Mouse (Mus musculus): ENCODE data around the gene Pdzd2. TPM values are rescaled to one million over a fixed set of nuclear protein-coding genes. Genes with fewer than 3 reads are reported as not detected.

The Pdzd2 gene
- polyA plus RNA-seq, 1 experiment: 125 TPM

DNA sequence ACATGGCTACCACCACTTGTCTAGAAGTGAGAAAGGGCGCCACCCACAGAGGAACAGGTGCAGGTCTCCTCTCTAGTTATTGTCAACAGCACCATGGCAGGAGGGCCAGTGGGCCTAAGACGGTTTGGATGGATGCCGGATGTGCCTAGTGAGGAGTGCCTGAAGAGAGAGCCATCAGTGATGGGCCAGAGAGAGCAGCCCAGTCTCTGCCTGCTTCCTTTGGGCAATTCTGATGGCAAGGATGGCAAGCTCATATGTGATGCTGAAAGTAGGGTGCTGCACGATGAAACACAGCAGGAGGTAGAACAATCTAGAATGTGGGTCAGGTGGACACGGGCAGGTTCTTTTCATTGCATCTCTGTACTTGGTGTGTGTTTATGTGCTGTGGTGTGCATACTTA, 117.0 kb downstream of the Pdzd2 start:
- H3K4me1 ChIP-seq (ENCODE audit: control insufficient read depth, insufficient read depth, low read length): no peaks in the 10 kb centered on the region
- 86% methylated on average over 5 of the region's 5 CpGs for WGBS
- TF ChIP-seq CTCF (IDR thresholded peaks at IDR 0.05; ENCODE audit: insufficient read depth, low read length) (no peak), POLR2A (IDR thresholded peaks at IDR 0.05; ENCODE audit: borderline replicate concordance, extremely low read depth, low read depth, low read length) (no peak)
- no peak overlapping the region for H3K4me3 ChIP-seq (replicated peaks; ENCODE audit: extremely low read depth, low read depth, low read length)
- DNase-seq: no peak

DNA sequence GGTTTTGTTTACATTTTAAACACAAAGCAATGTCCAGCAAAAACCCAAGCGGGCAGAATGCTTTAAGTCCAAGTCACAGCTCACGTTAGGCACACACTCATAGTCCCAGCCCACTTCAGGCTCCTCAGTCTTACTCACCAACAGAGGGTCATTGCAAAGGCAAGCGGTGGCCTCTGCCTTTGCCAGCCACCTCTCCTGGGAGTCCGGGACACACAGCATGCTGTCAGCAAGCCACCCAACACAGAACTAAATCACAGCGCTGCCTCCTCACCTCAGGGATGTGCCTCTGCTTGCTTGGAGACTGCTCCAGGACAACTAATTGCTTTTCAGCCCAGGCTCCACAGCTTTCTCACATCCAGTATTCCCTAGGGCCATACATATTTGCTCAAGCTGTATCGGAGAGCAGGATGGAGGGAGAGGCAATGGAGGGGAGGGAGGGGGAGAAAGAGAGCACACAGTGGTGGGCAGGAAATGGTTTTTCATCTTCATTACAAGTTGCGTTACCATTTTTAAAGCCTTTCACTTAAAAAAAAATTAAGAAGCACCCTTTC, 117.6 kb downstream of the Pdzd2 start:
- 62% methylated on average over 7 of the region's 7 CpGs for WGBS
- Histone ChIP-seq H3K4me1 (ENCODE audit: control insufficient read depth, insufficient read depth, low read length) (no peaks in the 10 kb centered on the region), H3K4me3 (replicated peaks; ENCODE audit: extremely low read depth, low read depth, low read length) (no peak overlapping the region)
- DNase-seq: no peak
- TF ChIP-seq POLR2A (IDR thresholded peaks at IDR 0.05; ENCODE audit: borderline replicate concordance, extremely low read depth, low read depth, low read length): no peak
- TF ChIP-seq CTCF (IDR thresholded peaks at IDR 0.05; ENCODE audit: insufficient read depth, low read length): no peak

DNA sequence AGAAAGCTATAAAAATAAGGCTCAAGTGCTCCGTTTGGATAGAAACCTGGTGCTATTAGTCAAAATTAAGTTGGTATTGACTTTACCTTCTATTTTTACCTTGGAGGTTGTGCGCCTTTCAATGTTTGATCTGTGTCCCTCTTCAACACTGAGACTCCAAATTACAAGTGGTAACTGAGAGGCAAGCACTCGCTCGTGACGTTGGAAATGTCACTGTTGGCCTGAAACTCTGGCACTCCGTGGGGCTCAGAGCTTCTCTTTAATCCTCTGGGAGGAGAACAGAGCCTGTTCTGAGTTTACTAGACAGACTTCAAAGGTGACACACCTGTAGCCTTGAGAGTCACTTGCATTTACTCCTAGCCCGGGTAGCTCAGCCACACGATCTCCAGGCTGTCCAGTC, 120.5 kb downstream of the Pdzd2 start:
- H3K4me3 ChIP-seq (replicated peaks; ENCODE audit: extremely low read depth, low read depth, low read length): no peak overlapping the region
- no peaks in the 10 kb centered on the region; the same call in 1 of the 2 replicates for H3K4me1 ChIP-seq (ENCODE audit: control insufficient read depth, insufficient read depth, low read length)
- 81% methylated on average over 8 of the region's 8 CpGs for WGBS
- no peak for DNase-seq
- TF ChIP-seq CTCF (IDR thresholded peaks at IDR 0.05; ENCODE audit: insufficient read depth, low read length) (no peak), POLR2A (IDR thresholded peaks at IDR 0.05; ENCODE audit: borderline replicate concordance, extremely low read depth, low read depth, low read length) (no peak)

DNA sequence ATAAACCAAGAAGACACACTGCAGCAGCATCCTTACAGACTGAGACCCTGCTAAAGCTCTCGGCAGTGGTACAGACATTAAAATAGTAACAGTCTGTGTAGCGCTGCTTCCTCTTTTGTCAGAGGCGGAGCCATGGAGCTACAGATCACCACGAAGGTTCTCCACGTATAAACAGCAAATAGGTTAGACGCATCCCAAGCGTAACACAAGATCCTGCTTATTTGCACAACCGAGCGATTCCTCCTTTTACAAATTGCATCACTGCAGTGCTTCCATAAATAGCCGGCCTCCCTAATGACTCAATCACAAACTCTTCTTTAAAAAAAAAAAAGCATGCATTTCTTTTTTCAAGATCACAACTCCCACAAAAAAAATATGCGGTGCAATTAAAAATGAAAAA, 122.1 kb downstream of the Pdzd2 start:
- TF ChIP-seq CTCF (IDR thresholded peaks at IDR 0.05; ENCODE audit: insufficient read depth, low read length) (no peak), POLR2A (IDR thresholded peaks at IDR 0.05; ENCODE audit: borderline replicate concordance, extremely low read depth, low read depth, low read length) (no peak)
- 45% methylated on average over 11 of the region's 11 CpGs for WGBS
- Histone ChIP-seq H3K4me3 (replicated peaks; ENCODE audit: extremely low read depth, low read depth, low read length) (no peak overlapping the region), H3K4me1 (ENCODE audit: control insufficient read depth, insufficient read depth, low read length) (no peaks in the 10 kb centered on the region; the same call in 1 of the 2 replicates)
- DNase-seq: no peak

DNA sequence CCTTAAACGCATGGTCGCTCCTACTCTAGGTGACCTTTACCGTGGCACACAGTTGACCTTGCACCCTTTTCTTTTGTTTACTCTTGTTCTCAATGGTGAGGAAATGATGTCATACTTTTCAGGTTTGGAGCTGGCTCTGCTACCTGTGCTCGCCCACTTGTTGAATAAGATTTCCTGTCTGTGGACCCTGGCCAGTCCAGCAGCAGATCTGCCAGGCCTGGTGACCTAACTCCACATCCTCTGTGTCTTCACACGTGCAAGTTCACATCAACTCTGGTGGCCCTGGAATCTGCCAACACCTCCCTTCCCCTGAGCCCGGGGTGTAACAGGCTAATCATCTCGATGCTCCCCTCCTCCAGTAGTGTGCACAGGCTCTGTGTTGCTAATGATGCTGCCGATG, 122.5 kb downstream of the Pdzd2 start:
- Histone ChIP-seq H3K4me3 (replicated peaks; ENCODE audit: extremely low read depth, low read depth, low read length) (no peak overlapping the region), H3K4me1 (ENCODE audit: control insufficient read depth, insufficient read depth, low read length) (no peaks in the 10 kb centered on the region; the same call in 1 of the 2 replicates)
- WGBS: 24% methylated on average over 8 of the region's 8 CpGs
- no peak for DNase-seq
- TF ChIP-seq CTCF (IDR thresholded peaks at IDR 0.05; ENCODE audit: insufficient read depth, low read length): no peak
- no peak for TF ChIP-seq POLR2A (IDR thresholded peaks at IDR 0.05; ENCODE audit: borderline replicate concordance, extremely low read depth, low read depth, low read length)

DNA sequence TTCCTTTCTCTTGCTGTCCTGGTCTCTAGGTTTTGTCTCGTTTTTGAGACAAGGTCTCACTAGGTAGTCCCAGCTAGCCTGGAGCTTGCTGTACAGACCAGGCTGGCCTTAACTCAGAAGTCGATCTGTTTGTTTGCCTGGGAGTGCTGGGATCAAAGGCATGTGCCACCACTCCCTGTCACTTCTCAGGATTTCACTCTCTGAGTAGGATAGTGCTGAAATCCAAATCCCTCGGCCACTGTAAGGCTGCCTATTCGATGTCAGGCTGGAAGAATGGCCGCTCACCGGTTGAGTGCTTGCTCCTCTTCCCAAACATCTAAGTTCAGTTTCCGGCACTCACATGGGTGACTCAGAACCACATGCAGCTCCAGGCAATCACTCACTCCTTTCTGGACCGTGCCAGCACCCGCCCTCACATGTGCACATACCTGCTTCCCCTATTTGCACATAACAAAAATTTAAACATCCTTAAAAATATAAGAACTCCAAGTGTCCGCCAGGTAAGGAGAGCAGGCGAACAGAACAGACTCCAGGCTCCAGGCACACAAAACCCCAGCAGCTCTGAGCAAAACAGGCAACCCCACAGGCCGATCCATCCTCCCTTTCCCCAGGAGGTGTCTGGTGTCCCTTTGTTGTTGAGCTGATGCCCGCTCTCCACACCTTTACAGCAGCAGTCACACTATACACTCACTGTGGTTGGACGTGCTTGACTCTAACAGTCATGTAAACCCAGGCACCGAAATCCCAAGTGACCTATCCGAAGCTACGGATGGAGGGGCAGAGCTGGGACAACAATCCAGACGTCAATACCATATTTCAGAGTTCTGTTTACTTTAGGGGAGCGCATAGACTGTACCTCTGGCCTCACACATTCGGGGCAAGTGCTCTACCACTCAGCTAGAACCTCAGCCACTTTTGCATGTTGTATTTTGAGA, 124.5 kb downstream of the Pdzd2 start:
- TF ChIP-seq POLR2A (IDR thresholded peaks at IDR 0.05; ENCODE audit: borderline replicate concordance, extremely low read depth, low read depth, low read length) (no peak), CTCF (IDR thresholded peaks at IDR 0.05; ENCODE audit: insufficient read depth, low read length) (no peak)
- DNase-seq: peak; percentile 24
- H3K4me3 ChIP-seq (replicated peaks; ENCODE audit: extremely low read depth, low read depth, low read length): no peak overlapping the region
- no peaks in the 10 kb centered on the region; the same call in 1 of the 2 replicates for H3K4me1 ChIP-seq (ENCODE audit: control insufficient read depth, insufficient read depth, low read length)
- WGBS: 54% methylated on average over 20 of the region's 20 CpGs

DNA sequence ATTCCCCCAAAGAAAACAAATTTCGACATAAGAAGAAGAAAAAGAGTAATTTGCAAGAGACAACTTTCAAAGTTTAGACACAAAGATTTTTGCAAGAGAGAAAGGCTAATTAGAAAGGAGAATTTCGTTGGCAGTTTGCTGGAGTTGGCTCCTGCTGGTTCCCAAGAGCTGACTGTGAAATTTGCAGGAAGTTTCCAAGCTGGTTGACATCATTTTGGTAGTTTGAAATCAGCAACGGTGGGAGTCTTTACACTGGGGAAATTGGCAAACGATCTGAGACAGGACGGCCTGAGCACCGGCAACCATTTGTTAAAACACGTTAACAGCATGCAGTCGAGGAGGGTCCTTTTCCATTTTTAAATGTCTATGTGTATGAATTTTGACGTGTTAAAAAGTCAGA, 125.7 kb downstream of the Pdzd2 start:
- WGBS: 49% methylated on average over 9 of the region's 9 CpGs
- no peak for DNase-seq
- no peaks in the 10 kb centered on the region; the same call in 1 of the 2 replicates for H3K4me1 ChIP-seq (ENCODE audit: control insufficient read depth, insufficient read depth, low read length)
- TF ChIP-seq POLR2A (IDR thresholded peaks at IDR 0.05; ENCODE audit: borderline replicate concordance, extremely low read depth, low read depth, low read length) (no peak), CTCF (IDR thresholded peaks at IDR 0.05; ENCODE audit: insufficient read depth, low read length) (no peak)
- H3K4me3 ChIP-seq (replicated peaks; ENCODE audit: extremely low read depth, low read depth, low read length): no peak overlapping the region

DNA sequence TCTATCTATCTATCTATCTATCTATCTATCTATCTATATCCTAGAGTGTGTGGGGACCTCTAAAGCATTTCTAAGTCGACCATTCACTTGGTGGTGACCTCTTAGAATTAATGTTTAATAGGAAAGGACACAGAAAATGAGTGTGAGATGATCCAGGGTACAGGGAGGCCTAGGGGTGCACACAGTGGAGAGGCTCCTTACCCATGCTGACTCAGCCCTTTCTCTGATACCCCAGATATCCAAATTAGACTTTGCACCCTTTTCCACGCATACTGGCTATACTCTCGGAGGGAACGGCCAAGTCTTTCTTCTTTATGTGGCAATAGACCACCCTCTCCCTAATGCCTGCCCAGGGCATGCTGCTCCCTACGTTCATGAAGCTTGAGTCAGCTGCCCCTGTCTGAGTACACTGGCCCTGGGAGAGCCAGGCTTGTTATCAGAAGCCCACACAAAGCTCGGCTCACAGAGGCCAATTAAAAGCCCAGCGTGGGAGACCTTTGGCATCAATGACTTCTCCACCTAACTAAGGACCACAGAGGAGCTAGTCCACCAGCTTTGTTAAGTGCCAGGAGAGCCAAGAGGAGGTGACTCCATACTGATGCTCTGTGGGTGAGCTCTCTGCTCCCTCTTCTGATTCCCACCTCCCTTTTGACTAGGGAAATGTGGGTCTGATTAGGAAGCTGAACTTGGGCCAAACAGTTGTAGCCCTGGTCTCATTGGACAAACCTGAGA, 126.6 kb downstream of the Pdzd2 start:
- H3K4me1 ChIP-seq (ENCODE audit: control insufficient read depth, insufficient read depth, low read length): no peaks in the 10 kb centered on the region; the same call in 1 of the 2 replicates
- no peak overlapping the region for H3K4me3 ChIP-seq (replicated peaks; ENCODE audit: extremely low read depth, low read depth, low read length)
- WGBS: 75% methylated on average over 7 of the region's 7 CpGs
- no peak for TF ChIP-seq CTCF (IDR thresholded peaks at IDR 0.05; ENCODE audit: insufficient read depth, low read length)
- no peak for TF ChIP-seq POLR2A (IDR thresholded peaks at IDR 0.05; ENCODE audit: borderline replicate concordance, extremely low read depth, low read depth, low read length)
- no peak for DNase-seq

DNA sequence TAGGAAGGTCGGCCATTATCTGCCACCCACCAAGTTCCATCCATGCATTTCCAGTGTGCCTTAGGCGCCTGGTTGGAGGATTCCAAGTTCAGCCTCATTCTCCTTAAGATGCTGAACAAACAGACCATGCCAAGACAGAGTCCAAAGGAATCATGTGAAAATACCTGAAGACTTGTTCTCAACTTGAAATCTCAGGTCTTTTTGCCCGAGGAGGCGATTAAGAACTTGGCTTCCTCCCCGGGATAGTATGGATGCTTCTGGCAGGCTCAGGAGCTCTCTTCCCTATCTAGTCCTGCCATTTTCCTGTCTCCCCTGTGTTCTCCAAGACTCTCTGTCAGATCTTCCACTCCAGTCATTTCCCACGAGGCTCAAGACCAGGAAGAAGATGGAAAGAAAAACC, 131.6 kb downstream of the Pdzd2 start:
- WGBS: 82% methylated on average over 6 of the region's 6 CpGs
- no peaks in the 10 kb centered on the region for H3K4me1 ChIP-seq (ENCODE audit: control insufficient read depth, insufficient read depth, low read length)
- DNase-seq: no peak
- no peak for TF ChIP-seq CTCF (IDR thresholded peaks at IDR 0.05; ENCODE audit: insufficient read depth, low read length)
- TF ChIP-seq POLR2A (IDR thresholded peaks at IDR 0.05; ENCODE audit: borderline replicate concordance, extremely low read depth, low read depth, low read length): no peak
- H3K4me3 ChIP-seq (replicated peaks; ENCODE audit: extremely low read depth, low read depth, low read length): no peak overlapping the region

Measured in lung, adult 2 months (tissue).